Mouse (Mus musculus): ENCODE results near the gene Pald1. TPM values are rescaled to one million over a fixed set of nuclear protein-coding genes. Genes with fewer than 3 reads are reported as not detected.

The Pald1 gene
- total RNA-seq, 1 experiment, result 102 TPM

- DNase-seq (ENCODE audit: low read depth, low spot score), result no peak
- Histone ChIP-seq H3K36me3 (ENCODE audit: control insufficient read depth, insufficient read depth, low read length, poor library complexity, severe bottlenecking) (no peaks in the 10 kb centered on the region), H3K4me3 (ENCODE audit: insufficient read depth in 1 of 2, low read depth in 1 of 2, low read length in 2 of 2, poor library complexity in 1 of 2, severe bottlenecking in 1 of 2) (no peak overlapping the region), H3K27ac (ENCODE audit: insufficient read depth, low read depth, low read length, poor library complexity, severe bottlenecking) (no peak overlapping the region), H3K9ac (ENCODE audit: insufficient read depth, low read depth, low read length, poor library complexity, severe bottlenecking) (no peak overlapping the region), H3K4me1 (ENCODE audit: control insufficient read depth in 2 of 2, insufficient read depth in 2 of 2, low read length in 2 of 2, poor library complexity in 1 of 2) (no peaks in the 10 kb centered on the region), H3K9me3 (ENCODE audit: control insufficient read depth, insufficient read depth, low read depth, low read length) (no peaks in the 10 kb centered on the region)
- in situ Hi-C loops (cut with MboI; ENCODE audit: low sequenced_read_pairs in 2 of 2, unreplicated experiment in 2 of 2), result no loop called here
- TF ChIP-seq MAFK (IDR thresholded peaks at IDR 0.05; ENCODE audit: insufficient read depth, low read depth, low read length), result no peak
- TF ChIP-seq ZNF384 (IDR thresholded peaks at IDR 0.05; ENCODE audit: low read depth, low read length), result no peak
- no peak for TF ChIP-seq CHD2 (IDR thresholded peaks at IDR 0.05; ENCODE audit: low read depth, low read length)
- TF ChIP-seq HCFC1 (IDR thresholded peaks at IDR 0.05; ENCODE audit: borderline replicate concordance, insufficient read depth, low read length), result no peak
- TF ChIP-seq ZC3H11A (IDR thresholded peaks at IDR 0.05; ENCODE audit: borderline replicate concordance, low read depth, low read length), result no peak
Measured at GRCm38 (mm10) chr10:61296713-61297445, 86.5 kb downstream of the Pald1 start.

GRCm38 (mm10) chr10:61294242-61294641 is 89.1 kb downstream of the Pald1 start:
- no peak for DNase-seq (ENCODE audit: low read depth, low spot score)
- Histone ChIP-seq H3K9ac (ENCODE audit: insufficient read depth, low read depth, low read length, poor library complexity, severe bottlenecking) (no peak overlapping the region), H3K9me3 (ENCODE audit: control insufficient read depth, insufficient read depth, low read depth, low read length) (no peaks in the 10 kb centered on the region), H3K27ac (ENCODE audit: insufficient read depth, low read depth, low read length, poor library complexity, severe bottlenecking) (no peak overlapping the region), H3K36me3 (ENCODE audit: control insufficient read depth, insufficient read depth, low read length, poor library complexity, severe bottlenecking) (no peaks in the 10 kb centered on the region), H3K4me3 (ENCODE audit: insufficient read depth in 1 of 2, low read depth in 1 of 2, low read length in 2 of 2, poor library complexity in 1 of 2, severe bottlenecking in 1 of 2) (no peak overlapping the region), H3K4me1 (ENCODE audit: control insufficient read depth in 2 of 2, insufficient read depth in 2 of 2, low read length in 2 of 2, poor library complexity in 1 of 2) (no peaks in the 10 kb centered on the region)
- TF ChIP-seq MAFK (IDR thresholded peaks at IDR 0.05; ENCODE audit: insufficient read depth, low read depth, low read length), result no peak
- no peak for TF ChIP-seq CHD2 (IDR thresholded peaks at IDR 0.05; ENCODE audit: low read depth, low read length)
- TF ChIP-seq HCFC1 (IDR thresholded peaks at IDR 0.05; ENCODE audit: borderline replicate concordance, insufficient read depth, low read length), result no peak
- no peak for TF ChIP-seq ZC3H11A (IDR thresholded peaks at IDR 0.05; ENCODE audit: borderline replicate concordance, low read depth, low read length)
- no peak for TF ChIP-seq ZNF384 (IDR thresholded peaks at IDR 0.05; ENCODE audit: low read depth, low read length)
- in situ Hi-C loops (cut with MboI; ENCODE audit: low sequenced_read_pairs in 2 of 2, unreplicated experiment in 2 of 2), result no loop called here

GRCm38 (mm10) chr10:61290479-61290878 is 92.9 kb downstream of the Pald1 start:
- no peak overlapping the region for H3K27ac ChIP-seq (ENCODE audit: insufficient read depth, low read depth, low read length, poor library complexity, severe bottlenecking)
- no peak overlapping the region for H3K9ac ChIP-seq (ENCODE audit: insufficient read depth, low read depth, low read length, poor library complexity, severe bottlenecking)
- no peak overlapping the region for H3K4me3 ChIP-seq (ENCODE audit: insufficient read depth in 1 of 2, low read depth in 1 of 2, low read length in 2 of 2, poor library complexity in 1 of 2, severe bottlenecking in 1 of 2)
- TF ChIP-seq HCFC1 (IDR thresholded peaks at IDR 0.05; ENCODE audit: borderline replicate concordance, insufficient read depth, low read length) (no peak), MAFK (IDR thresholded peaks at IDR 0.05; ENCODE audit: insufficient read depth, low read depth, low read length) (no peak), ZC3H11A (IDR thresholded peaks at IDR 0.05; ENCODE audit: borderline replicate concordance, low read depth, low read length) (no peak), ZNF384 (IDR thresholded peaks at IDR 0.05; ENCODE audit: low read depth, low read length) (no peak), CHD2 (IDR thresholded peaks at IDR 0.05; ENCODE audit: low read depth, low read length) (no peak)
- no peak for DNase-seq (ENCODE audit: low read depth, low spot score)
- in situ Hi-C loops (cut with MboI; ENCODE audit: low sequenced_read_pairs in 2 of 2, unreplicated experiment in 2 of 2), result no loop called here
- H3K4me1 ChIP-seq (ENCODE audit: control insufficient read depth in 2 of 2, insufficient read depth in 2 of 2, low read length in 2 of 2, poor library complexity in 1 of 2), result peaks cover 0 to 4% of the 10 kb centered on the region in 2 experiments; a peak in 1 of 4 replicates
- H3K9me3 ChIP-seq (ENCODE audit: control insufficient read depth, insufficient read depth, low read depth, low read length), result no peaks in the 10 kb centered on the region
- H3K36me3 ChIP-seq (ENCODE audit: control insufficient read depth, insufficient read depth, low read length, poor library complexity, severe bottlenecking), result no peaks in the 10 kb centered on the region

- H3K9me3 ChIP-seq (ENCODE audit: control insufficient read depth, insufficient read depth, low read depth, low read length), result no peaks in the 10 kb centered on the region
- H3K4me3 ChIP-seq (ENCODE audit: insufficient read depth in 1 of 2, low read depth in 1 of 2, low read length in 2 of 2, poor library complexity in 1 of 2, severe bottlenecking in 1 of 2), result no peak overlapping the region
- in situ Hi-C loops (cut with MboI; ENCODE audit: low sequenced_read_pairs in 2 of 2, unreplicated experiment in 2 of 2), result no loop called here
- TF ChIP-seq ZC3H11A (IDR thresholded peaks at IDR 0.05; ENCODE audit: borderline replicate concordance, low read depth, low read length) (no peak), MAFK (IDR thresholded peaks at IDR 0.05; ENCODE audit: insufficient read depth, low read depth, low read length) (no peak), HCFC1 (IDR thresholded peaks at IDR 0.05; ENCODE audit: borderline replicate concordance, insufficient read depth, low read length) (no peak), ZNF384 (IDR thresholded peaks at IDR 0.05; ENCODE audit: low read depth, low read length) (no peak), CHD2 (IDR thresholded peaks at IDR 0.05; ENCODE audit: low read depth, low read length) (no peak)
- no peak overlapping the region for H3K9ac ChIP-seq (ENCODE audit: insufficient read depth, low read depth, low read length, poor library complexity, severe bottlenecking)
- H3K27ac ChIP-seq (ENCODE audit: insufficient read depth, low read depth, low read length, poor library complexity, severe bottlenecking), result no peak overlapping the region
- no peak for DNase-seq (ENCODE audit: low read depth, low spot score)
- peaks cover 0 to 4% of the 10 kb centered on the region in 2 experiments; a peak in 1 of 4 replicates for H3K4me1 ChIP-seq (ENCODE audit: control insufficient read depth in 2 of 2, insufficient read depth in 2 of 2, low read length in 2 of 2, poor library complexity in 1 of 2)
- no peaks in the 10 kb centered on the region for H3K36me3 ChIP-seq (ENCODE audit: control insufficient read depth, insufficient read depth, low read length, poor library complexity, severe bottlenecking)
Measured at GRCm38 (mm10) chr10:61290016-61290415, 93.3 kb downstream of the Pald1 start.

All from ES-E14 (cell line).